Mouse (Mus musculus) cerebellum, adult 2 months (tissue): ENCODE results near the gene Rbp2.

Experiments used
- CTCF ChIP-seq: fragments of 200-500 bp; IDR thresholded peaks from 2 replicates; pipeline ENCODE4 v1.5.1; 2011; ENCODE audit warnings: low read depth, mild to moderate bottlenecking, control low read depth, low read length, moderate library complexity, borderline replicate concordance; ENCODE audit not compliant: insufficient read depth
- POLR2A ChIP-seq: fragments of 200-500 bp; IDR thresholded peaks from 2 replicates; pipeline ENCODE4 v1.6.1; 2011; ENCODE audit warnings: low read length, control low read depth, borderline replicate concordance; ENCODE audit not compliant: insufficient read depth

- TF ChIP-seq CTCF = no peak
- no peak for TF ChIP-seq POLR2A
Measured at GRCm38 (mm10) chr9:98524786-98525542, 39.0 kb downstream of the Rbp2 start.
